Mouse (Mus musculus) ES-Bruce4 (cell line): Measurements from ENCODE around the gene Avil.

Experiments
- CTCF ChIP-seq: IDR thresholded peaks from one replicate; pipeline ENCODE4 v1.8.1; 2011; ENCODE audit warnings: low read depth, low read length
- POLR2A ChIP-seq: IDR thresholded peaks from one replicate; pipeline ENCODE4 v1.8.1; 2011; ENCODE audit warnings: low read length; ENCODE audit not compliant: insufficient read depth

GRCm38 (mm10) chr10:126980933-126981530 lies 19.5 kb upstream of the Avil start:
- TF ChIP-seq CTCF (no peak), POLR2A (no peak)
